Mouse (Mus musculus) E14TG2a.4 (cell line): ENCODE measurements around the gene Tekt3.

Experiments used
- CTCF ChIP-seq: conservative IDR thresholded peaks from 2 replicates; pipeline ENCODE4 v1.5.1; 2014; ENCODE audit warnings: low read length
- NANOG ChIP-seq: IDR thresholded peaks from 2 replicates; pipeline ENCODE4 v1.6.1; 2014; ENCODE audit warnings: borderline replicate concordance, low read length, mixed read lengths

- TF ChIP-seq CTCF (no peak), NANOG (no peak)
These were observed 29.5 kb downstream of the Tekt3 start for GRCm38 (mm10) chr11:63090986-63091385.
